Mouse (Mus musculus): ENCODE results near the gene Fam209.

The Fam209 gene

DNA sequence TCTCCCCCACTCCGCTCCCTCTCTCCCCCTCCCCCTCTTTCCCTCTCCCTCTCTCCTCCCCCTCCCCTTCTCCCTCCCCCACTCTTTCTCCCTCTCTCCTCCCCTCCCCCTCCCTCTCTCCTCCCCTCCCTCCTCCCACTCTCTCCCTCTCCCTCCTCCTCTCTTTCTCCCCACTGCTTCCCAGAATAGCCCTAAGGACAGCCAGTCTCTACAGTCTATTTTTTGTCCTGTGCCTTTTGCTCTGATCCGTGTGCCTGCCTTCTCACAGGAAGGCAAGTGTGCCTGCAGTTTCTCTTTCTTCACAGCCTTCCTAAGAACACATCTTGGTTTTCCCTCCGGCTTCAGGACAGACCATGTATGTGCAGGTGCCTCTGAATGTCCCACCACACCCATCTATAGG lies 5.0 kb downstream of the Fam209 start:
- no peak for DNase-seq (ENCODE audit: low spot score in 2 of 2)

DNA sequence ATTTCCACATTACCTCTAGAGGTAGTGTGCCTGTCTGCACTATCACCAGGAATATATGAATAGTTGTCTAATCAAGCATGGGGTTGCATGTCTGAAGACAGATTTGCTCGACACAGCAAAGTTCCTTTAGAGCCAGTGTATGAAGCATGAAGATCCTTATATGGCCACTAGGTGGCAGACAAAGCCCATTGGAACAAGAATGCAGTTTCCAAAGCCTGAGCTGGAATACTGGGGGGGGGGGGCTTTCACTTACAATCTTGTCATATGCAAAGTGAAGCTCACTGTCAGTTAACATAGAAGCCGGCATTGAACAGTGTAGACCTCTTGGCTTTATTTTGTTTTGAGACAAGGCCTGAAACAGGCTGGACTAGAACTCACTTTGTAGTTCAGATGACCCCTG lies 5.5 kb downstream of the Fam209 start:
- DNase-seq (ENCODE audit: low spot score in 2 of 2), result peak in 1 of 2 experiments; percentile 33

DNA sequence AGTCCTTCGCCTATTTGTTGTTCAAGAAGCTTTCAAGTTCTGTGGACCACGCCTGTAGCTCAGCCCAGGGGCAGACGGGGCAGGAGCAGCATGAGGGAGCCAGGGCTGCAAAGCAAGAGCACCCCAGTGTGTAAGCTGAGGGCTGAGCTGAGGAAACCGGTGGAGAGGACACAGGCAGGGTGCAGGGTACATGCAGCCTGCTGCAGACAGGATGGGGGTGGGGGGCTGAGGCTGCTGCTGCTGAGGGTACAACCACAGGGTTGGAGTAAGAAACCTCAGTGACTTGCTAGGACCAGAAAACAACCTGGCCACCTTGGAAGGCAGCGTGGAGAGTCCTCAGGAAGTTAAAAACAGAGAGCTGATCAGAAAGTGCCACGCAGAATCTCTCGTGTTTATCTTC lies 8.0 kb downstream of the Fam209 start:
- DNase-seq (ENCODE audit: low spot score in 2 of 2), result no peak

DNA sequence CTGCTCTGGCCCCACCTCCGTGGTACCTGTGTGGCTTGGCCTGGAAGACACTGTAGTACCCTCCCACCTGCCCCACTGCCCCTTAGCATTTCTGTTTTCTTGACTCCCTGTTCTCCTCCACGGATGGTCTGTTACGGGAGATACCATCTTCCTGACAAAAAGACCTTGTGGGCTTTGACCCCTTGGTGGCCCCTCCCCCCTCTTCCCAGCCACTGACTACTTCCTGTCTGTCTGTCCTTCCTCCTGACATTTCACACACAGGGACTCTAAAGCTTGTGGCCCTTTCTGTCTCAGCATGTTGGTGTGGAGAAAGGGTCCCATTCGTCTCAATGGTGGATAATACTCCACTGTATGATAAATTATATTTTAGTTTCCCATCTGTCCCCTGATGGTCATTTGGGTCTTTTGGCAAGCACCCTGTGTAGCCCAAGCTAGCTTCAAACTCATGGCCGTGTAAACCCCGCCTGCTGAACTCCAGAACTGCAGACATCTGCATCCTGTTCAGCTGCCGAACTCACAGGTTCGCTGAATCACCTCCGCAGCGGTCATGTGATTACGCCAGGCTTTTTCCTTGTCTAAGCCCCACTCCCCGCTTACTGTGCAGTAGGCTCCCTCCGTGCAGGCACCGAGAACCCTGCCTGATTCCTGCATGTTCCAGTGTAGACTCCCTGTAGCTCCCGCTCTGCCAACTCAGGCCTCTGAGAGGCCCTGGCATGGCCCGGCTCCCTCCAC lies 9.5 kb downstream of the Fam209 start:
- DNase-seq (ENCODE audit: low spot score in 2 of 2), result no peak

DNA sequence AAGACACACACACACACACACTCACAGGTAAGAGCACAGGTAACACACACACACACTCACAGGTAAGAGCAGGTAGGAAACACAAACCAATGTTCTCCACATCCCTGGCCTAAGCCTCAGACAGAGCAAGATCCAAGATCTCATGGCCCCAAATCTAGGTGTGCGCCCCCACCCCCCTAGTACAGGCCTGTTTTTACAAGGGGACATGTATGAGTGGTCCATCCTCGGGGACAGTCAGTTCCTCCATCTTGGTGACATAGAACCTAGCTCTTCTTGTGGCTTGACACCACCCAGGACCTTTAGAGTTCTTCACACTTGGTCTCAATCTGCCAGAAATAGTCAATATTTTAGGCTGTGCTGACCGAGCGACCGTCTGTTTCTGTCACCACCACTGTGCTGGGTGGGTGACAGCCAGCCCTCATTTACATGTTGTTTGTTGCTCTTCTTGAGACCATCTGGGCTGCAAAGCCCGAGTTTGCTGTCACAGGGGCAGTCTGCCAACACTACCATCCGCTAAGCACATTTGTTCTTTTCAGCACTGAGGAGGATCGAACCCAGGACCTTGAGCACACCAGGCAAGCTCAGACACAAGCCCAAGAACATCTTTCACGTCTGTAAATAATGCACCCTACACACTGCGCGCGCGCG lies 11.6 kb downstream of the Fam209 start:
- no peak for DNase-seq (ENCODE audit: low spot score in 2 of 2)

DNA sequence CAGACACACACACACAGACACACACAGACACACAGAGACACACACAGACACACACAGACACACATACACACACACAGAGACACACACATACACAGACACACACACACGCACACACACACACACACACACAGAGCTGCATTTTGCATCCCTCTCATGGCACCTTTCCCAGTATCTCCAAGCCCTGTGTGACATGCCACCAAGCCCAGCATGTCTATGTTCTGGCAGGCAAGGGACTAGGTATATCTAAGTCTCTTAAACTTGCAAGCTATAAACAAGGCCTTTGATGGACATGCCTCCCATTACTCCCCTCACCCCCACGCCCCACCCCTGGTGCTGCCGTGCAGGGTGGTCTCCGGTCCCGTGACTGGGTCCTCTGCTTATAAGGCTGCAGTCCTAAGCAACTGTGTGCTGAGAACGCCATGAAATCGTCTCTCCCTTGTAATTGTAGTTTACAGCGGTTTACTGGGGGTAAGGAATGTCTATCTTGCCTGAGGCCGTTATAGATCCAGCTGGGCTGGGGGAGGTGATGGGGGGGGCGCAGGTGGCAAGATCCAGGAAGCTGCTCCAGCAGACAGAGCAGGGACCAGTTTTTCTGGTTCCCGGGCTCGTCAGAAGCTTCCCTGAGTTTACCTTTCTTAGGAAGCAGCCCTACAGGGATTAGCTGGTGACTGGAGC lies 12.5 kb downstream of the Fam209 start:
- DNase-seq (ENCODE audit: low spot score in 2 of 2), result no peak

DNA sequence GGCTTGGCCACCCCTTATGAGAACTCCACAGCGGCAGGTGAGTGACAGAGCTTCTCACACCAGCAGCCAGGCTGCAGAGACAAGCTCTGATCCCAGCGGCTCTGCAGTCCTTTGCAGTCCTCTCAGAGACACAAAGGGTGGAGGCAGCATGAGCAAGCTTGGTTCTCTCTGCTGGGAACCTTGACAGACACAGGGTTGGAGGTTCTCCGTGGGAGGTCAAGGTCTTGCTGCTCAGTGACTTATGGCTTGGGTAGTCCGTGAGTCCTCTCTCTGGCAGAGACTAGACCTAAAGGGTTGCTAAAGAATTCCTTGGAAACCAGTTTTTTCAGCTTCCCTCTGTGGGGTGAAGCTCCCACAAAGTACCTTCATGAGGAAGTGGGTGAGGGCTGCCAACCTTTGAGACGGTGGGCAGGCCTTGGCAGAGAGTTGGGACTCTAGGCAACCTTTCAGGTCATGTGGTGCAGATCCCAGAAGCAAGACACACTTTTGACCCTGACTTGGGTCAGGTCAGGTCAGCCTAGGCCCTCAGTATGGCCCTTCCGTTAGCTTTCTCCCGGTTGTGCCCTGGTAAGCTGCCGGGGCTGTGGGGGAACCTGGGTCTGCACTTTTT lies 24.5 kb downstream of the Fam209 start:
- DNase-seq (ENCODE audit: low spot score in 2 of 2), result no peak

DNA sequence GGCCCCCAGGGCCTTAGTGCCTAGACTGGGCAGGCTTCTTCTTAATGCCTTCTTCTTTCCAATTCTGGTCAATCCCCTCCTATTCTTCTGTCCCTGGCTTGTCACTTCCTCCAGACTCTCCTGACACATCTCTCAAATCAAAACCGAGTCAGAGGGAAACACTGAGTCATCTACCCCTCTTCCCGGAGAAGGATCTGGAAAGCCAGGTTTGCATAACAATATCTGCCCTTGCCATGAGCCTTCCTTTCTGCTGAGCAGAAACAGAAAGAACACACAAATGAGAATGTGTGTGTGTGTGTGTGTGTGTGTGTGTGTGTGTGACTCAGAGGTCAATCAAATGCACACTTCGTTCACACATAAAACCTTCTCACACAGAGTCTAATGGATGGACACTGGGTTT lies 26.5 kb downstream of the Fam209 start:
- DNase-seq (ENCODE audit: low spot score in 2 of 2), result no peak

DNA sequence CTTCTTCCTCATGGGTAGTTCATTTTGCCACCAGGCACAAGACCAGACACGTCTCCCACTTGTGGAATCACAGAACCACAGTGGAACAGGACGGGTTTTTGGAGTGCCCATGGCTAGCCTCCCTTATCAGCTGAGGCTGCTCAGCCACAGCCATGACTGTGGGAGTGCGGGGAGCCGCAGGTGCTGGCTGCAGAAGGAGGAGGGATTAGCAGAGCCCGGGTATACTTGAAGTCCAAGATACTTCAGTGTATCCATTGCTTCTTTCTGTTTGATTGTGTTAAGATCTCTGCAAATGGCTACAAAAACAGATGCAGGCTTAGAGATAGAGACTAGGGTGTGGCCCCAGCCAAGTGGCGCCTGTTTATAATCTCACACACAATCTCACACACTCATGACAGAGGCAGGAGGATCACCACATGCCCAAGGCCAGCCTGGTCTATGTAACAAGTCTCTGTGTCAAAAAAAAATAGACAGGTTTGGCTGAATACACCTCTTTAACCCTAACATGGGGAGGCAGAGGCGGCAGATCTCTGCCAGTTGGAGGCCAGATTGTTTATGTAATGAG lies 28.5 kb downstream of the Fam209 start:
- DNase-seq (ENCODE audit: low spot score in 2 of 2), result no peak

DNA sequence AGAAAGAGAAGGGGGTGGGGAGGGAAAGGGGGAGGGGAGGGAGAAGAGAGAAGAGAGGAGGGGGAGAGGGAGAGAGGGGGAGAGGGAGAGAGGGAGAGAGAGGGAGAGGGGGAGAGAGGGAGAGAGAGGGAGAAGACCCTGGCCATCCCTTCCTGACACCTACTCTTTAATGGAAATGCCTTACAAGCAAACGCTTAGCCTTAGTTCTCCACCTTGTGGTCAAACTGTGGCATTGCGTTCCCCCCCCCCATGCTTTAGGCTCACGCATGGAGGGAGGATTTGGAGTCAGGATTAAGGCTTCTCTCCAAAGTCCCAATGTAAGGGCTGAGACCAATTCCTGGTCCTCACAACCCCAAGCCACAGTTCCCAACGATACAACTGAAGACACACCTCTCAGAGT lies 29.0 kb downstream of the Fam209 start:
- DNase-seq (ENCODE audit: low spot score in 2 of 2), result no peak

DNA sequence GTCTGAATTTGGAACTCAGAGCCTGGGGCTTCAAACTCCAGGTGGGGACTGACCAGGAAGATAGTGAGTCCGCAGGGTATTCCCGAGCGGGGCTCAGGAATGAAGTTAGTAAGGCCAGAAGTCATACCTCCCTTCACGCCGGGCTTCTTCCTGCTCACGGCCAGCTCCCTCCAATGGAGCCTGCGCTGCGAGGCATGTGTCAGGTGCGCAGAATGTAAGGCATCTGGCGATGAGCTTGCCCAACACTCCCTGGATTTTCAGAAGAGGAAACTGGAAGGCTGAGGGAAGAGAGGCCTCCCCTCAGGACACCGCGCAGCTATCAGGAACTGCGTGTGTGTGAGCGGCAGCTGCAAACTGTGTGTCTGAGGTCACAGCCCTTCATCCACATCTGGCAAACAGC lies 29.8 kb downstream of the Fam209 start:
- no peak for DNase-seq (ENCODE audit: low spot score in 2 of 2)

DNA sequence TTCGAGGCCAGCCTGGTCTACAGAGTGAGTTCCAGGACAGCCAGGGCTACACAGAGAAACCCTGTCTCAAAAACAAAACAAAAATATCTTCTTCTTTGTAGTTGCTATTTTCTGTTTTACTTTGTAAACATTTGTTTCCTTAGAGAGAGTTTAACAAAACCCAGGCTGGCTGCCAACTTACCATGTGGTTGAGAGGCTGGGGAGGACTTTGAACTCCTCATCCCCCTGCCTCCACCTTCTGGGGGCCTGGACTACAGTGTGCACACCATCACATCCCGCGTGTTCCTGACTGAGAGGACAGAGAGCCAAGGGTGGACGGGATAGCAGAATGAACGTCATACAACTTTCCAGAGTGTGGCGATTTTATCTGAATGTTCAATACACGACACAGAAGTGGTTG lies 33.8 kb downstream of the Fam209 start:
- DNase-seq (ENCODE audit: low spot score in 2 of 2), result no peak

DNA sequence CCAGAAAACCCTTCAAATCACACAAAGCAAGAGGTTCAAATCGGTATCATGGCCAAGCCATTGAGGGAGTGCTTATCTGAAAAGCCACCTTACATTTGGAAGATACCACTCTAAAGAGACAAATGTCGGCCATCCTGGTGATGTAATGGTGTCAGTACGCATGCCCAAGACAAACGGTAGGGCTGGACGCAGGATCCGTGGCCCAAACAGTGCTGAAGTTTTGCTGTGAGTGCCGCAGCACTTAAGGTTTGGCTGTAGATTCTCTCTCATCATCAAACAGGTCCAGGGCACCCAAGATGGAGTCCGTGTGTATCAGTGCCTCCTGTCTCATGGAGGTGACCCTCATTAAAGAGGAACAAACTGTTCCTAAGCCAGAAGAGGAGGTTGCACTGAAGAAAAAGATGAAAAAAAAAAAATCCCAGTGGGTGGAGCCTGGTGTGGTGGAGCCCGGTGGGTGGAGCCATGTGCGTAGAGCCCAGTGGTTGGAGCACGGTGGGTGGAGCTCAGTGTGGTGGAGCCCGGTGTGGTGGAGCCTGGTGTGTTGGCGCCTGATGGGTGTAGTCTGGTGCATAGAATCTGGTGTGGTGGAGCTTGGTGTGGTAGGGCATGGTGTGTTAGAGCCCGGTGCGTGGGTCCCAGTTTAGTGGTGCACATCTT lies 37.9 kb downstream of the Fam209 start:
- DNase-seq (ENCODE audit: low spot score in 2 of 2), result no peak

DNA sequence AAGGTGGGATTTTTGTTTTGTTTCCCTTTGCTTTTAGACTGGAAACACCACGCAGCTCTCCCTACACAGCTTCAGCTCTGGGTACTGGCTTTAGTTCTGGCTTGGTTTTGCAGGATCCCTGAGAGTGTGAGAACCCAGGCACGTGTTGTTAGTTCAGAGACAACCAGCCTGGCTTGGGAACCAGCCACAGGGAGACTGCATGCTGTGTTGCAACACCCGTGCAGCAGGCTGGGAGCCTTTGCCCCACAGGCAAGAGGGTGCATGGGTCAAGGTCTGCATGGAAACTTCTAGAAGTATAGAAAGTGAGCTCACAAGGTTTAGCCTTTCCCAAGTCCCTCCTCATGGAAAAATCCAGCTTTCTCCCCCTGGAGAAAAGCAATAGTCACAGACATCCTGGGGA lies 38.6 kb downstream of the Fam209 start:
- no peak for DNase-seq (ENCODE audit: low spot score in 2 of 2)

DNA sequence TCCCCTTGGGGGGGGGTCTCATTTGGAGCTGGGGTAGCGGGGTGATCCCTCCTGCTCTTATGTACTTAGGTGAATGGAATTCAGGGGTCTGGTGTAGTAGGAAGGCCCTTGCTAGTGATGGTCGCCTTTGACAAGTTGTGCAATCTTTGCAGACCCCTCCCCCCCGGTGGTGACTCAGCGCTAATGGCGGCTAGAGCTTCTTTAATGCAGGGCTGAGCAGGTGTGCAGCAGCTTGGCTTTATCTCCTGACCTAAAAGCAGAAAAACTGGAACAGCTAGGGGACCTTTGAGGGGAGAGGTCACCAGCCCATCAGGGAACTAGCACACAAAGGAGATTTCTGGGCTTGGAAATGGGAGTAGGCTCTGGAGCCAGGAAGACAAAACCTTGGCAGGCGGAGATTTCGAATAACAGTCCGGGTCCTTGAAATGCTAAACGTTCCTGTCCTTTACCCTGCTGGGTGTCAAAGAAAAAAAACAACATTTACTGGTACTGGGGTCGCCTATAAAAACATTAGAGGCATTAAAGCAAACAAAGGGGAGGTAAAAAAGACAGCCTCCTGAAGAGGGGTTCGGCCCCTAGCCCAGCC lies 44.2 kb downstream of the Fam209 start:
- DNase-seq (ENCODE audit: low spot score in 2 of 2), result no peak

DNA sequence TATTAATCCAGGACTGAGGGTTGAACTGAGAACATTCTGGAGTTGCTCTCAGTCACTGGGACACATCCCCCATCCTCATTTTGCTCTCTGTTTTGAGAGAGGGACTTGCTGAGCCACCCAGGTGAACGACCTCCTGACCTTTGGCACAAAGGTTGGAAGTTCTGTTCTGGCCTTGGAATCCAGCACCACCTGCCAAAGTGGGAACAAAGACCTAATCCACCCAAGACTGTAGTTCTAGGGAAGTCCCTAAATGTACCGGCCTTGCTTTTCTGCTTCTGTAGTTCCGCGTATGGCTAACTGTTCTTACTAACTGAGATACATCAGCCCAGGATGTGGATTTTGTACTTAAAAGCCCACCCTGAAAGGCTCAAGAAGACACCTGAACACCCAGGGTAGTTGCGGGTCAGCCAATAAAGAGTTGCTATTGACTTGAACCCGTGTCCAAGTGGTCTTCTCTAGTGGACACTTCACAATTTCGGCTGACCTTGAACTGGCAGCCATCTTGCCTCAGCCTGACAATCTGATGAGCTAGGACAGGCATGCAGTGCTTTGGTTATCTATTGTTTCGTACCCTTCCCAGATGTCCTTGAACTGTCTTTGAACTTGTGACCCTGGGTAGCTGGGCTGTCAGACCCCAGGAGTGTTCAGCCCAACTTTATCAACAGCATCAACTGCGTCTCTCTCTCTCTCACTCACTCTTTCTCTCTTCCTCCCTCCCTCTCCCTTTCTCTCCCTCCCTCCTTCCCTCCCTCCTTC lies 48.5 kb downstream of the Fam209 start:
- no peak for DNase-seq (ENCODE audit: low spot score in 2 of 2)

DNA sequence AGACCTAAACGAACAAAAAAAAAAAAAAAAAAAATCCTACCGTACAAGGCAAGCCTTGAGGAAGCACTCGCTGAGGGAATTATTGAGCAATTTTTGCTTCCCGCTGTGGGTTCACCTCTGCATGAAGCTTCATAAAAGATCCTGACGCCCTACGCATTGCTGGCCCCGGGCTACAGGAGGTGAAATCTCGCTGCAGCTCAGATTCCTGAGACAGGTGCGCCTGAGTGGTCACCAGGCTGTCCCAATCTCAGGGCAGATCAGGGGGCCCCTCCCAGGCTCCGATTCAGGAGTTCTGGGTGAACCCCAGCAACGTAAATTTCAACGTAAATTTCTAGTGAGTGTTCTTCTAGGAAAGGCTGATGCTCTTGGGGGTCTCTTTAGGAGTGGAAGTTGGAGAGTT lies 50.2 kb downstream of the Fam209 start:
- no peak for DNase-seq (ENCODE audit: low spot score in 2 of 2)

All from spleen, postnatal 10 days (tissue).